In genomic region chr7:37999691-38000090, GRCm38 (mm10) we compare ENCODE assay signal across 10 mouse cellular contexts. TPM values are rescaled to one million over a fixed set of nuclear protein-coding genes. Genes with fewer than 3 reads are reported as not detected.
DNase-seq lines count a peak whose midpoint lies in the region; ATAC-seq and TF ChIP-seq lines count a peak whose summit lies in the region.
"Had no signal": no experiment of that assay in that cellular context is flagged by ENCODE, and none has a peak within 500 bp of the region (broad histone marks: within the 10 kb centered on the region; RNA-seq: fewer than 3 reads in every experiment).

No protein-coding gene starts in this region.

- TF ChIP-seq CTCF in lung, embryonic 14.5 days (IDR thresholded peaks at IDR 0.05; ENCODE audit: low read depth) = peak; percentile 45; the same call in 1 of the 2 replicates

- H3K9me3 ChIP-seq in embryonic facial prominence, embryonic 14.5 days (ENCODE audit: control insufficient read depth, low read length) = no peaks in the 10 kb centered on the region
- H3K9me3 ChIP-seq in embryonic facial prominence, embryonic 10.5 days = no peaks in the 10 kb centered on the region
- H3K9me3 ChIP-seq in lung, embryonic 14.5 days (ENCODE audit: low read depth, low read length) = no peaks in the 10 kb centered on the region

- no peak overlapping the region for H3K4me3 ChIP-seq in embryonic facial prominence, embryonic 14.5 days (ENCODE audit: low read depth, low read length)
- H3K4me3 ChIP-seq in embryonic facial prominence, embryonic 10.5 days = no peak overlapping the region
- no peak overlapping the region for H3K4me3 ChIP-seq in lung, embryonic 14.5 days (ENCODE audit: low read depth, low read length)

- H3K27ac ChIP-seq in embryonic facial prominence, embryonic 14.5 days (replicated peaks; ENCODE audit: low read depth, low read length) = no peak overlapping the region
- H3K27ac ChIP-seq in embryonic facial prominence, embryonic 10.5 days (replicated peaks) = no peak overlapping the region
- H3K27ac ChIP-seq in lung, embryonic 14.5 days (ENCODE audit: low read depth) = no peak overlapping the region

- H3K9ac ChIP-seq in embryonic facial prominence, embryonic 14.5 days (ENCODE audit: low read depth, low read length) = no peak overlapping the region
- no peak overlapping the region for H3K9ac ChIP-seq in lung, embryonic 14.5 days

- no peak for ATAC-seq in embryonic facial prominence, embryonic 14.5 days (ENCODE audit: low read depth)
- ATAC-seq in lung, embryonic 14.5 days (ENCODE audit: insufficient read depth) = no peak
- ATAC-seq in hematopoietic stem cell, adult 5-6 weeks (replicated peaks in 1 of 2; ENCODE audit: insufficient read depth in 1 of 2, low FRiP score in 2 of 2, low TSS enrichment in 1 of 2, low read depth in 1 of 2, poor library complexity in 2 of 2, severe bottlenecking in 2 of 2) = peak; percentile 62 to 75; a peak in 3 of 4 replicates

- H3K4me1 ChIP-seq in embryonic facial prominence, embryonic 14.5 days (ENCODE audit: control insufficient read depth, insufficient read depth, low read length) = 0 out of 2 replicates have a peak, but pooled peaks cover 3% of the 10 kb centered on the region
- no peaks in the 10 kb centered on the region; the same call in 1 of the 2 replicates for H3K4me1 ChIP-seq in embryonic facial prominence, embryonic 10.5 days
- no peaks in the 10 kb centered on the region for H3K4me1 ChIP-seq in lung, embryonic 14.5 days (ENCODE audit: insufficient read depth)

- H3K4me2 ChIP-seq in embryonic facial prominence, embryonic 14.5 days (ENCODE audit: low read depth, low read length) = no peak overlapping the region
- H3K4me2 ChIP-seq in lung, embryonic 14.5 days = no peak overlapping the region

- 49% methylated on average over 2 of the region's 2 CpGs for WGBS in embryonic facial prominence, embryonic 14.5 days
- 55% methylated on average over 2 of the region's 2 CpGs for WGBS in embryonic facial prominence, embryonic 10.5 days
- WGBS in lung, embryonic 14.5 days = 45% methylated on average over 2 of the region's 2 CpGs

- H3K36me3 ChIP-seq in embryonic facial prominence, embryonic 14.5 days (ENCODE audit: control insufficient read depth, insufficient read depth, low read length) = no peaks in the 10 kb centered on the region
- H3K36me3 ChIP-seq in embryonic facial prominence, embryonic 10.5 days (replicated peaks) = no peaks in the 10 kb centered on the region
- H3K36me3 ChIP-seq in lung, embryonic 14.5 days (ENCODE audit: insufficient read depth) = no peaks in the 10 kb centered on the region

- intact Hi-C loops in heart, postnatal 25 days (cut with DNase I) = no loop called here

- peak; percentile 17 for DNase-seq in embryonic facial prominence, embryonic 14.5 days (ENCODE audit: low spot score)
- DNase-seq in embryonic facial prominence, embryonic 10.5 days (ENCODE audit: low spot score) = no peak
- peak; percentile 24 for DNase-seq in lung, embryonic 14.5 days
- no peak for DNase-seq in lung, postnatal 10 days
- peak; percentile 35 to 61 for DNase-seq in thymus, postnatal 36 days
- DNase-seq in urinary bladder, postnatal 10 days (ENCODE audit: low spot score) = no peak
- no peak for DNase-seq in heart, postnatal 25 days (ENCODE audit: low spot score)
- DNase-seq: gastrocnemius, postnatal 14 days; layer of hippocampus, adult 9-11 months had no signal

- H3K27me3 ChIP-seq in embryonic facial prominence, embryonic 14.5 days (replicated peaks; ENCODE audit: control insufficient read depth, insufficient read depth, low read length) = no peaks in the 10 kb centered on the region
- no peaks in the 10 kb centered on the region for H3K27me3 ChIP-seq in embryonic facial prominence, embryonic 10.5 days (replicated peaks; ENCODE audit: low read depth, poor library complexity, severe bottlenecking)
- no peaks in the 10 kb centered on the region for H3K27me3 ChIP-seq in lung, embryonic 14.5 days (ENCODE audit: insufficient read depth, low read length)

RNA-seq across cellular contexts. Expression of gene Uri1, which starts 23.7 kb away (rescaled TPM):
- 42.0 and 42.1 TPM in 2 replicates for polyA plus RNA-seq in embryonic facial prominence, embryonic 14.5 days (2014; fragmentation: Nextera tagmentation; extraction: Ambion mirVana)
- 48.3 and 49.0 TPM in 2 replicates for polyA plus RNA-seq in embryonic facial prominence, embryonic 10.5 days (2016; fragmentation: Nextera tagmentation; extraction: Ambion mirVana)
- 65.1 and 65.7 TPM in 2 replicates for polyA plus RNA-seq in lung, embryonic 14.5 days (2014; fragmentation: Nextera tagmentation; extraction: Ambion mirVana)
- 77.0 and 87.2 TPM in 2 replicates for total RNA-seq in hematopoietic stem cell, adult 5-6 weeks (2017)
- total RNA-seq in heart, postnatal 25 days (2021) = 10 to 100 TPM; 15.4 to 17.4 TPM

Comparison
In these comparisons a context has a peak if more than half of its experiments do, and no peak if none do; other contexts are left out.
1. DNase-seq: peak in embryonic facial prominence, embryonic 14.5 days (single experiment), lung, embryonic 14.5 days (single experiment) and thymus, postnatal 36 days (2 of 2); none in embryonic facial prominence, embryonic 10.5 days (single experiment), lung, postnatal 10 days (single experiment), urinary bladder, postnatal 10 days (single experiment) and heart, postnatal 25 days (single experiment).
2. ATAC-seq: peak in hematopoietic stem cell, adult 5-6 weeks (2 of 2); none in embryonic facial prominence, embryonic 14.5 days (single experiment) and lung, embryonic 14.5 days (single experiment).